Mouse (Mus musculus) forebrain, embryonic 14.5 days (tissue): ENCODE measurements at regions not wholly inside any gene's neighbourhood (a gene's known extent, or its start where the extent isn't known, plus 50 kb on each side); places are given as distances from the start of the nearest gene placed in this dataset.

Source experiments
- ATAC-seq: fragments of 200-750 bp; cut with Nextera tagmentation; 2 replicates; pipeline ENCODE4 v1.8.0; 2017; ENCODE audit warnings: mild to moderate bottlenecking, moderate library complexity
- DNase-seq: peaks from one replicate; pipeline ENCODE4 v3.0.0-alpha.2; 2015; ENCODE audit warnings: low spot score
- H3K27ac ChIP-seq: fragments of 300-500 bp; sonication (generic); 2 replicates; pipeline ENCODE4 v1.5.1; 2014; ENCODE audit warnings: low read depth, mild to moderate bottlenecking, control low read depth, low read length, moderate library complexity
- H3K27me3 ChIP-seq: fragments of 300-500 bp; sonication (generic); replicated peaks from 2 replicates; pipeline ENCODE4 v1.6.1; 2014; ENCODE audit warnings: low read length, control low read depth, mixed read lengths; ENCODE audit not compliant: control insufficient read depth, insufficient read depth
- H3K36me3 ChIP-seq: fragments of 300-500 bp; sonication (generic); 2 replicates; pipeline ENCODE4 v1.6.1; 2014; ENCODE audit warnings: low read length, control low read depth; ENCODE audit not compliant: control insufficient read depth, insufficient read depth
- H3K4me1 ChIP-seq: fragments of 300-500 bp; sonication (generic); 2 replicates; pipeline ENCODE4 v1.6.1; 2014; ENCODE audit warnings: antibody characterized with exemption, low read length, control low read depth; ENCODE audit not compliant: control insufficient read depth, insufficient read depth
- H3K4me2 ChIP-seq: fragments of 300-500 bp; sonication (generic); 2 replicates; pipeline ENCODE4 v1.6.1; 2014; ENCODE audit warnings: mild to moderate bottlenecking, control low read depth, low read length
- H3K4me3 ChIP-seq: fragments of 300-500 bp; sonication (generic); 2 replicates; pipeline ENCODE4 v1.5.1; 2014; ENCODE audit warnings: low read depth, low read length, control low read depth
- H3K9ac ChIP-seq: fragments of 300-500 bp; sonication (generic); 2 replicates; pipeline ENCODE4 v1.6.1; 2014; ENCODE audit warnings: mild to moderate bottlenecking, low read length, control low read depth, moderate library complexity
- H3K9me3 ChIP-seq: fragments of 300-500 bp; sonication (generic); replicated peaks from 2 replicates; pipeline ENCODE4 v1.6.1; 2016; ENCODE audit warnings: low read length, control low read depth, mixed read lengths; ENCODE audit not compliant: control insufficient read depth
- WGBS: fragments of 180-500 bp; shearing (Covaris S2); extraction: QIAGEN DNeasy Blood & Tissue Kit; methylation state at CpG from one replicate; pipeline ENCODE4 v1.1.7; 2014; 5-methylcytosine and 5-hydroxymethylcytosine counted together

GRCm38 (mm10) chr12:63598905-63599304 is 875.6 kb downstream of the Fscb start:
- Histone ChIP-seq H3K9me3 (no peaks in the 10 kb centered on the region), H3K9ac (no peak overlapping the region)
- 85% methylated on average over 6 of the region's 6 CpGs for WGBS

GRCm38 (mm10) chr12:63554672-63555071 is 919.8 kb downstream of the Fscb start:
- no peak overlapping the region for H3K4me3 ChIP-seq
- no peak overlapping the region for H3K4me2 ChIP-seq
- H3K4me1 ChIP-seq, result no peaks in the 10 kb centered on the region
- WGBS, result 82% methylated on average over 1 of the region's 1 CpGs
- H3K9ac ChIP-seq, result no peak overlapping the region
- H3K27ac ChIP-seq, result no peak overlapping the region
- ATAC-seq (peak; percentile 55; the same call in 1 of the 2 replicates), DNase-seq (peak; percentile 20)
- no peaks in the 10 kb centered on the region for H3K27me3 ChIP-seq
- no peaks in the 10 kb centered on the region for H3K36me3 ChIP-seq
- no peaks in the 10 kb centered on the region for H3K9me3 ChIP-seq

More at GRCm38 (mm10) chr12:63598905-63599304, 875.6 kb downstream of the Fscb start:
- ATAC-seq (no peak), DNase-seq (no peak)
- H3K36me3 ChIP-seq, result no peaks in the 10 kb centered on the region
- H3K27ac ChIP-seq, result no peak overlapping the region
- no peak overlapping the region for H3K4me3 ChIP-seq
- no peaks in the 10 kb centered on the region for H3K27me3 ChIP-seq
- H3K4me2 ChIP-seq, result no peak overlapping the region
- H3K4me1 ChIP-seq, result no peaks in the 10 kb centered on the region

- Histone ChIP-seq H3K9me3 (no peaks in the 10 kb centered on the region), H3K4me3 (no peak overlapping the region), H3K4me1 (no peaks in the 10 kb centered on the region), H3K36me3 (no peaks in the 10 kb centered on the region), H3K9ac (no peak overlapping the region), H3K27me3 (no peaks in the 10 kb centered on the region), H3K27ac (no peak overlapping the region), H3K4me2 (no peak overlapping the region)
- WGBS, result 66% methylated on average over 4 of the region's 4 CpGs
- no peak for DNase-seq
- ATAC-seq, result no peak
Measured at GRCm38 (mm10) chr12:63552831-63553230, 921.7 kb downstream of the Fscb start.

- DNase-seq (no peak), ATAC-seq (no peak)
- Histone ChIP-seq H3K9ac (no peak overlapping the region), H3K27ac (no peak overlapping the region), H3K9me3 (no peaks in the 10 kb centered on the region), H3K4me3 (no peak overlapping the region), H3K36me3 (no peaks in the 10 kb centered on the region), H3K4me1 (no peaks in the 10 kb centered on the region), H3K27me3 (no peaks in the 10 kb centered on the region), H3K4me2 (no peak overlapping the region)
- 46% methylated on average over 1 of the region's 1 CpGs for WGBS
Measured at GRCm38 (mm10) chr12:63534084-63534483, 940.4 kb downstream of the Fscb start.

- Histone ChIP-seq H3K9me3 (no peaks in the 10 kb centered on the region), H3K27me3 (no peaks in the 10 kb centered on the region), H3K9ac (no peak overlapping the region), H3K36me3 (no peaks in the 10 kb centered on the region), H3K4me2 (no peak overlapping the region), H3K27ac (no peak overlapping the region), H3K4me3 (no peak overlapping the region), H3K4me1 (no peaks in the 10 kb centered on the region)
- ATAC-seq (no peak), DNase-seq (no peak)
- WGBS, result 83% methylated on average over 3 of the region's 3 CpGs
Measured at GRCm38 (mm10) chr12:63503774-63504173, 970.7 kb downstream of the Fscb start.

GRCm38 (mm10) chr12:63490405-63490804 is 984.1 kb downstream of the Fscb start:
- Histone ChIP-seq H3K36me3 (no peaks in the 10 kb centered on the region), H3K27ac (no peak overlapping the region)
- peak; percentile 68 for ATAC-seq

GRCm38 (mm10) chr12:63484087-63484486 is 990.4 kb downstream of the Fscb start:
- ATAC-seq, result no peak
- H3K4me2 ChIP-seq, result no peak overlapping the region
- no peaks in the 10 kb centered on the region for H3K9me3 ChIP-seq
- H3K27me3 ChIP-seq, result no peaks in the 10 kb centered on the region
- no peaks in the 10 kb centered on the region for H3K4me1 ChIP-seq
- no peaks in the 10 kb centered on the region for H3K36me3 ChIP-seq
- no peak overlapping the region for H3K9ac ChIP-seq
- H3K27ac ChIP-seq, result no peak overlapping the region
- H3K4me3 ChIP-seq, result no peak overlapping the region
- DNase-seq, result no peak

More at GRCm38 (mm10) chr12:63490405-63490804, 984.1 kb downstream of the Fscb start:
- peak; percentile 29 for DNase-seq
- Histone ChIP-seq H3K9ac (no peak overlapping the region), H3K4me2 (no peak overlapping the region), H3K4me3 (no peak overlapping the region), H3K27me3 (no peaks in the 10 kb centered on the region), H3K9me3 (no peaks in the 10 kb centered on the region), H3K4me1 (no peaks in the 10 kb centered on the region)

GRCm38 (mm10) chr12:63468936-63469335 is 1005.6 kb downstream of the Fscb start:
- H3K27me3 ChIP-seq, result no peaks in the 10 kb centered on the region
- H3K4me3 ChIP-seq, result no peak overlapping the region
- ATAC-seq, result no peak
- no peaks in the 10 kb centered on the region for H3K9me3 ChIP-seq
- H3K4me1 ChIP-seq, result no peaks in the 10 kb centered on the region
- H3K4me2 ChIP-seq, result no peak overlapping the region
- no peak overlapping the region for H3K9ac ChIP-seq
- no peak overlapping the region for H3K27ac ChIP-seq
- DNase-seq, result no peak
- no peaks in the 10 kb centered on the region for H3K36me3 ChIP-seq
